Mouse (Mus musculus): Measurements from ENCODE around the gene Sgms2. TPM values are rescaled to one million over a fixed set of nuclear protein-coding genes. Genes with fewer than 3 reads are reported as not detected.

Gene Sgms2
- polyA plus RNA-seq (2014; fragmentation: Nextera tagmentation; extraction: Ambion mirVana), result 2.1 and 3.1 TPM in 2 replicates

DNA sequence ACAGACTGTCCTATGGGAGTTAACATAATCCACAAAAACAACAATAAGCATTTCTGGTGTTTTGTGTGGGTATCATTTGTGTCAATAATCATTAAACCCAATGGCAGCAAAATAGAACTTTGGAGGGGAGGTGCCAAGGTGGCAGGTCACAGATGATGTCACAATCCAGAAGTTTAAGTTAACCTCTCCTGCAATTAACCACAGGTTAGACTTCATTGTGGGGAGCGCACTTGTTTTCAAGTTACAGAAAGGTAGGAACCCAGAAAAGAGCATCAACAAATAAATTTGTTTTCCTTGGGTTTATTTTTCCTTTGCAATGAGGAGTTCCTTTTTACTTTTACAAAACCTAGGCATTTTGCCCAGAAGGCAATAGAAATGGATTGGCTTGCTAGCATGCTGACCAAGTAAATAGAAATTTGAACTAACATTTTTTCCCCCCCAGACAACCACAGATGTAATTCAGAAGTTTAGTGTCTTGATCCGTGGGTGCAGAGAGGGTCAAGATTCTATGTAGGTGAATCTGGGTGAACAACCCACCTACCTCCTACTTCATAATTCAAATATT is at the start of gene Sgms2:
TSS of gene Sgms2 (minus strand) at position 51 of the 565 bp plus-strand sequence.
- peak within 1 kb of the TSS; percentile 93 for H3K4me2 ChIP-seq
- H3K9ac ChIP-seq, result peak within 1 kb of the TSS; percentile 62
- H3K9me3 ChIP-seq (ENCODE audit: low read depth, low read length), result no peaks in the 10 kb centered on the region
- no peaks in the 10 kb centered on the region for H3K36me3 ChIP-seq (ENCODE audit: insufficient read depth)
- no peak for TF ChIP-seq CTCF (IDR thresholded peaks at IDR 0.05; ENCODE audit: low read depth)
- H3K27ac ChIP-seq (ENCODE audit: low read depth), result peak within 1 kb of the TSS; percentile 67
- peaks cover 29% of the 10 kb centered on the region for H3K27me3 ChIP-seq (ENCODE audit: insufficient read depth, low read length)
- peaks cover 6% of the 10 kb centered on the region; the same call in 1 of the 2 replicates for H3K4me1 ChIP-seq (ENCODE audit: insufficient read depth)
- ATAC-seq (ENCODE audit: insufficient read depth) (no peak), DNase-seq (peak; percentile 34)
- 81% methylated on average over 2 of the region's 2 CpGs for WGBS
- H3K4me3 ChIP-seq (ENCODE audit: low read depth, low read length), result peak within 1 kb of the TSS; percentile 69

DNA sequence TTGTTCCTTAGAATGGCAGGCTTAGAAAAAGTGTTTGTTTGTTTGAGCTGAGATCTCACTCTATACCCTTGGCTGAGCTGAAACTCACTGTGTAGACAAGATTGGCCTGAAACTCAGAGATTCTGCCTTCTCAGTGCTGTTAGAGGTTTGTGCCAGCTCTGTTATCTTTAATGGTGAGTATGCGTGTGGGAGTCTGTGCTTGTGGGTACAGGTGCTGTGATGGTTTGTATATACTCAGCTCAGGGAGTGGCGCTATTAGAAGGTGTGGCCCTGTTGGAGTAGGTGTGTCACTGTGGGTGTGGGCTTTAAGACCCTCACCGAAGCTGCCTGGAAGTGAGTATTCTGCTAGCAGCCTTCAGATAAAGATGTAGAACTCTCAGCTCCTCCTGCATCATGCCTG is 34.0 kb upstream of the Sgms2 start:
- no peak overlapping the region for H3K27ac ChIP-seq (ENCODE audit: low read depth)
- H3K27me3 ChIP-seq (ENCODE audit: insufficient read depth, low read length), result no peaks in the 10 kb centered on the region
- peaks cover 6% of the 10 kb centered on the region; the same call in 1 of the 2 replicates for H3K4me1 ChIP-seq (ENCODE audit: insufficient read depth)
- no peak for TF ChIP-seq CTCF (IDR thresholded peaks at IDR 0.05; ENCODE audit: low read depth)
- H3K4me3 ChIP-seq (ENCODE audit: low read depth, low read length), result no peak overlapping the region
- H3K9ac ChIP-seq, result no peak overlapping the region
- H3K9me3 ChIP-seq (ENCODE audit: low read depth, low read length), result no peaks in the 10 kb centered on the region
- 61% methylated on average over 3 of the region's 3 CpGs for WGBS
- DNase-seq (no peak), ATAC-seq (ENCODE audit: insufficient read depth) (no peak)
- no peaks in the 10 kb centered on the region for H3K36me3 ChIP-seq (ENCODE audit: insufficient read depth)
- no peak overlapping the region for H3K4me2 ChIP-seq

- ATAC-seq (ENCODE audit: insufficient read depth) (no peak), DNase-seq (peak; percentile 81)
- H3K4me2 ChIP-seq, result no peak overlapping the region
- peak; percentile 62 for TF ChIP-seq CTCF (IDR thresholded peaks at IDR 0.05; ENCODE audit: low read depth)
- H3K9me3 ChIP-seq (ENCODE audit: low read depth, low read length), result no peaks in the 10 kb centered on the region
- H3K27ac ChIP-seq (ENCODE audit: low read depth), result no peak overlapping the region
- H3K27me3 ChIP-seq (ENCODE audit: insufficient read depth, low read length), result no peaks in the 10 kb centered on the region
- no peak overlapping the region for H3K4me3 ChIP-seq (ENCODE audit: low read depth, low read length)
- peaks cover 6% of the 10 kb centered on the region; the same call in 1 of the 2 replicates for H3K4me1 ChIP-seq (ENCODE audit: insufficient read depth)
- no peaks in the 10 kb centered on the region for H3K36me3 ChIP-seq (ENCODE audit: insufficient read depth)
- WGBS, result 16% methylated on average over 11 of the region's 11 CpGs
- no peak overlapping the region for H3K9ac ChIP-seq
Observed at GRCm38 (mm10) chr3:131524779-131525178, 33.6 kb upstream of the Sgms2 start.

GRCm38 (mm10) chr3:131524210-131524609 is 33.0 kb upstream of the Sgms2 start:
- no peak; the same call in 1 of the 2 replicates for ATAC-seq (ENCODE audit: insufficient read depth)
- TF ChIP-seq CTCF (IDR thresholded peaks at IDR 0.05; ENCODE audit: low read depth), result no peak
- Histone ChIP-seq H3K27ac (ENCODE audit: low read depth) (no peak overlapping the region), H3K9ac (no peak overlapping the region), H3K4me1 (ENCODE audit: insufficient read depth) (peaks cover 6% of the 10 kb centered on the region; the same call in 1 of the 2 replicates), H3K27me3 (ENCODE audit: insufficient read depth, low read length) (no peaks in the 10 kb centered on the region), H3K36me3 (ENCODE audit: insufficient read depth) (no peaks in the 10 kb centered on the region), H3K4me3 (ENCODE audit: low read depth, low read length) (no peak overlapping the region), H3K4me2 (no peak overlapping the region), H3K9me3 (ENCODE audit: low read depth, low read length) (no peaks in the 10 kb centered on the region)
- no peak for DNase-seq
- WGBS, result 72% methylated on average over 5 of the region's 5 CpGs

GRCm38 (mm10) chr3:131523749-131524148 is 32.5 kb upstream of the Sgms2 start:
- Histone ChIP-seq H3K27ac (ENCODE audit: low read depth) (no peak overlapping the region), H3K36me3 (ENCODE audit: insufficient read depth) (no peaks in the 10 kb centered on the region), H3K27me3 (ENCODE audit: insufficient read depth, low read length) (no peaks in the 10 kb centered on the region), H3K9ac (no peak overlapping the region), H3K9me3 (ENCODE audit: low read depth, low read length) (no peaks in the 10 kb centered on the region), H3K4me2 (no peak overlapping the region), H3K4me3 (ENCODE audit: low read depth, low read length) (no peak overlapping the region), H3K4me1 (ENCODE audit: insufficient read depth) (peaks cover 6% of the 10 kb centered on the region; the same call in 1 of the 2 replicates)
- TF ChIP-seq CTCF (IDR thresholded peaks at IDR 0.05; ENCODE audit: low read depth), result no peak
- 35% methylated on average over 9 of the region's 9 CpGs for WGBS
- ATAC-seq (ENCODE audit: insufficient read depth) (peak; percentile 16), DNase-seq (peak; percentile 72)

- H3K4me2 ChIP-seq, result no peak overlapping the region
- no peak overlapping the region for H3K9ac ChIP-seq
- H3K4me1 ChIP-seq (ENCODE audit: insufficient read depth), result peaks cover 6% of the 10 kb centered on the region; the same call in 1 of the 2 replicates
- no peak overlapping the region for H3K27ac ChIP-seq (ENCODE audit: low read depth)
- 25% methylated on average over 7 of the region's 7 CpGs for WGBS
- no peaks in the 10 kb centered on the region for H3K36me3 ChIP-seq (ENCODE audit: insufficient read depth)
- H3K27me3 ChIP-seq (ENCODE audit: insufficient read depth, low read length), result no peaks in the 10 kb centered on the region
- no peak overlapping the region for H3K4me3 ChIP-seq (ENCODE audit: low read depth, low read length)
- H3K9me3 ChIP-seq (ENCODE audit: low read depth, low read length), result no peaks in the 10 kb centered on the region
- no peak for TF ChIP-seq CTCF (IDR thresholded peaks at IDR 0.05; ENCODE audit: low read depth)
- peak; percentile 55; the same call in 1 of the 2 replicates for ATAC-seq (ENCODE audit: insufficient read depth)
- DNase-seq, result peak; percentile 87
Observed at GRCm38 (mm10) chr3:131522243-131522642, 31.0 kb upstream of the Sgms2 start.

GRCm38 (mm10) chr3:131521206-131521605 is 30.0 kb upstream of the Sgms2 start:
- ATAC-seq (ENCODE audit: insufficient read depth), result no peak
- TF ChIP-seq CTCF (IDR thresholded peaks at IDR 0.05; ENCODE audit: low read depth), result no peak
- Histone ChIP-seq H3K36me3 (ENCODE audit: insufficient read depth) (no peaks in the 10 kb centered on the region), H3K9ac (no peak overlapping the region), H3K9me3 (ENCODE audit: low read depth, low read length) (no peaks in the 10 kb centered on the region), H3K4me1 (ENCODE audit: insufficient read depth) (peaks cover 6% of the 10 kb centered on the region; the same call in 1 of the 2 replicates), H3K27me3 (ENCODE audit: insufficient read depth, low read length) (no peaks in the 10 kb centered on the region), H3K4me3 (ENCODE audit: low read depth, low read length) (no peak overlapping the region), H3K27ac (ENCODE audit: low read depth) (no peak overlapping the region), H3K4me2 (no peak overlapping the region)
- DNase-seq, result no peak
- WGBS, result 73% methylated on average over 4 of the region's 4 CpGs
